Mouse (Mus musculus): ENCODE results near the gene Vdr. TPM values are rescaled to one million over a fixed set of nuclear protein-coding genes. Genes with fewer than 3 reads are reported as not detected.
A peak's percentile ranks its signal among the peaks of the same experiment; 100 is the strongest.

Gene Vdr
- total and polyA plus RNA-seq, 3 experiments: 1.1 to 2.3 (median 2.0) TPM

DNA sequence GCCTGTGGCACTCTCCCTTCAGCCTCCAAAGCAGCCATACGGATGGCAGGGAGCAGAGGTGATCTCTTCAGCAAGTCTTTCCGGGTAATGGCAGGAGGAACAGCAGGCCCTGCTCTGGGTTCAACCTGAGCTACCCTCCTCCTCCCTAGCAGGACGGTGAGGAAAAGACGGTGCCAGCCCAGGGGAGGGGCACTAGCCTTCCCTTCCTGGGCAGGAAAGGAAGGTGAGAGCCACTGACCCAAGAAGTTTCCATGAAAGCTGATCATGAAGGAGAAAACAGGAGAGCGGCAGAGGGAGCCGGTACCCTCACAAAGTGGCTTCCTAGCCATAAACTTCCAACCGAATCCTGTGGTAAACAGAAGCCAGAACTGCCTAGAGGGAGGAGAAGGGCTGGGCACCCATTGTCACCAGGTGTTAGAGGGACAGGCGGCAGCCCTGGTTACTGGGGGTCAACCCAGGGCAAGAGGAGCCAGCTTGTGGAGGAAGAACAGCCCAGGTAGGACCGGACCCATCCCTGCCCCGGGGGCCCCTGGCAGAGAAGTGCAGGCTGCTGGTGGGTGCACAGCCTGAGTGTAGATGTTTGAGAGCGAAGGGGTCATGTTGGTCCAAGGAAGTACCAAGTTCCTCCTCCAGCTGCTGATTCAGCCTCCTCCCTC, 34.6 kb upstream of the Vdr start:
- no peak for DNase-seq
- TF ChIP-seq POLR2A (IDR thresholded peaks at IDR 0.05; ENCODE audit: insufficient read depth, low read depth, low read length): no peak
- TF ChIP-seq CTCF (IDR thresholded peaks at IDR 0.05): no peak
- no peak for TF ChIP-seq EP300 (IDR thresholded peaks at IDR 0.05; ENCODE audit: insufficient read depth, low read depth, low read length)
- Histone ChIP-seq H3K9ac (ENCODE audit: low read depth, low read length) (no peak overlapping the region), H3K27me3 (ENCODE audit: control insufficient read depth, insufficient read depth, low read length) (no peaks in the 10 kb centered on the region), H3K4me3 (no peak overlapping the region), H3K27ac (no peak overlapping the region), H3K36me3 (ENCODE audit: control insufficient read depth, insufficient read depth, low read length) (no peaks in the 10 kb centered on the region), H3K79me2 (replicated peaks; ENCODE audit: control insufficient read depth, insufficient read depth, low read length) (no peaks in the 10 kb centered on the region), H3K4me1 (ENCODE audit: control insufficient read depth, insufficient read depth, low read length) (no peaks in the 10 kb centered on the region)
- intact Hi-C loops (cut with DNase I): no loop called here
- WGBS: 73% methylated on average over 11 of the region's 11 CpGs

DNA sequence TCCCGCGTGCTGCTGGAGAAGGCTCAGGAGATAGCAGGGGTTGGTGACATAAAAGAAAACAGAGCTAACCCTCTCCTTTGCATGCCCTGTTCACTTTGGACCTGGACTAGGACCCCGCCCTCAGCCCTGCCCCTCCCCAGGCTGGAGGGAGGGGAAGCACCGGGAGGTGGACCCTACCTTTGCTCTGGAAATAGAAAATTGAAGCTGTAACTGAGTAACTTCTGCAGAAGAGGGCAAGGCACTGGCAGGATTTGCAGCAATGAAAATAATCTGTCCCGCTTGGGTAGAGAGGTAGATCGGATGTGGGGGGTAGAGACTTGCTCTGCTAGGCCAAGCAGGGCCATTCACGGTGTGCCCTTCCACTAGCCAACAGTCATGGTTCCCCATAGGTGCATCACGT, 32.9 kb upstream of the Vdr start:
- no peak for DNase-seq
- Histone ChIP-seq H3K27ac (no peak overlapping the region), H3K9ac (ENCODE audit: low read depth, low read length) (no peak overlapping the region), H3K27me3 (ENCODE audit: control insufficient read depth, insufficient read depth, low read length) (no peaks in the 10 kb centered on the region), H3K4me1 (ENCODE audit: control insufficient read depth, insufficient read depth, low read length) (no peaks in the 10 kb centered on the region), H3K79me2 (replicated peaks; ENCODE audit: control insufficient read depth, insufficient read depth, low read length) (no peaks in the 10 kb centered on the region), H3K36me3 (ENCODE audit: control insufficient read depth, insufficient read depth, low read length) (no peaks in the 10 kb centered on the region), H3K4me3 (no peak overlapping the region)
- 87% methylated on average over 8 of the region's 8 CpGs for WGBS
- intact Hi-C loops (cut with DNase I): no loop called here
- TF ChIP-seq POLR2A (IDR thresholded peaks at IDR 0.05; ENCODE audit: insufficient read depth, low read depth, low read length) (no peak), CTCF (IDR thresholded peaks at IDR 0.05) (no peak), EP300 (IDR thresholded peaks at IDR 0.05; ENCODE audit: insufficient read depth, low read depth, low read length) (no peak)

DNA sequence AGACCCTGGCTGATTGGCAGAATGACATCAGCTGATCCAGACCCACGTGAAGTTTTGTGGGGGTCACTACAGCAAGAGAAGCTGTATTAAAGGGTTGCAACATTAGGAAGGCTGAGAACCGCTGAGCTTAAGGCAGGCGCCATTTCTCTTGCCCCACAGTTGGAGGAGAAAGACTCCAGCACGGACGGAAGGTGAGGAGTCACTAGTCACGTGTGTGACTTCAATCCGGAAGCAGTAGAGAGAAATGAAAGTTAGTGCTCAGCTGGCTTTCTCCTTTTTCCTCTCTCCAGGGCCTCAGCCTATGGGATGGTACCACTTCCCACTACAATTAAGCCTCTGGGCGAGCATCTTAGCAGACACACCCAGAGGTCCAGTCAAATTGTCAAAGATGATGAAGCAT, 32.1 kb upstream of the Vdr start:
- no peak overlapping the region for H3K27ac ChIP-seq
- intact Hi-C loops (cut with DNase I): no loop called here
- TF ChIP-seq POLR2A (IDR thresholded peaks at IDR 0.05; ENCODE audit: insufficient read depth, low read depth, low read length) (no peak), CTCF (IDR thresholded peaks at IDR 0.05) (no peak), EP300 (IDR thresholded peaks at IDR 0.05; ENCODE audit: insufficient read depth, low read depth, low read length) (no peak)
- H3K4me1 ChIP-seq (ENCODE audit: control insufficient read depth, insufficient read depth, low read length): no peaks in the 10 kb centered on the region
- no peak overlapping the region for H3K4me3 ChIP-seq
- WGBS: 84% methylated on average over 8 of the region's 8 CpGs
- no peaks in the 10 kb centered on the region for H3K36me3 ChIP-seq (ENCODE audit: control insufficient read depth, insufficient read depth, low read length)
- DNase-seq: no peak
- H3K27me3 ChIP-seq (ENCODE audit: control insufficient read depth, insufficient read depth, low read length): no peaks in the 10 kb centered on the region
- no peaks in the 10 kb centered on the region for H3K79me2 ChIP-seq (replicated peaks; ENCODE audit: control insufficient read depth, insufficient read depth, low read length)
- H3K9ac ChIP-seq (ENCODE audit: low read depth, low read length): no peak overlapping the region

DNA sequence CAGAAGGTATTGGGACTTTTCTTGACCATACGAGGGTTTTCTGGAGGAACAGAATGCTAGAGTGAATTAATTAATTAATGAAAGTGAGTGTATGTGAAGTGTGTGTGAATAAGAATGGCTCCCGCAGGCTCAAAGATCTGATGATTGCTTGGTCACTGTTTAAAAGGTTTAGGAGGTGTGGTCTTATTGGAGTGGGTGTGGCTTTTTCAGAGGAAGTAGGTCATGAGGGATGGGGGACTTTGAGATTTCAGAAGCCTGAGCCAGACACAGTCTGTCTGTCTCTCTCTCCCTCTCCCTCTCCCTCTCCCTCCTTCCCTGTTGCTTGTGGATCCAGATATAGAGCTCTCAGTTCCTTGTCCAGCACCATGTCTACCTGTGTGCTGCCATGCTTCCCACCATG, 30.9 kb upstream of the Vdr start:
- Histone ChIP-seq H3K36me3 (ENCODE audit: control insufficient read depth, insufficient read depth, low read length) (no peaks in the 10 kb centered on the region), H3K79me2 (replicated peaks; ENCODE audit: control insufficient read depth, insufficient read depth, low read length) (no peaks in the 10 kb centered on the region), H3K27ac (no peak overlapping the region), H3K9ac (ENCODE audit: low read depth, low read length) (no peak overlapping the region), H3K4me3 (no peak overlapping the region), H3K4me1 (ENCODE audit: control insufficient read depth, insufficient read depth, low read length) (no peaks in the 10 kb centered on the region), H3K27me3 (ENCODE audit: control insufficient read depth, insufficient read depth, low read length) (no peaks in the 10 kb centered on the region)
- no peak for TF ChIP-seq EP300 (IDR thresholded peaks at IDR 0.05; ENCODE audit: insufficient read depth, low read depth, low read length)
- TF ChIP-seq POLR2A (IDR thresholded peaks at IDR 0.05; ENCODE audit: insufficient read depth, low read depth, low read length): no peak
- no peak for TF ChIP-seq CTCF (IDR thresholded peaks at IDR 0.05)
- DNase-seq: no peak
- WGBS: 87% methylated on average over 2 of the region's 2 CpGs
- intact Hi-C loops (cut with DNase I): no loop called here

DNA sequence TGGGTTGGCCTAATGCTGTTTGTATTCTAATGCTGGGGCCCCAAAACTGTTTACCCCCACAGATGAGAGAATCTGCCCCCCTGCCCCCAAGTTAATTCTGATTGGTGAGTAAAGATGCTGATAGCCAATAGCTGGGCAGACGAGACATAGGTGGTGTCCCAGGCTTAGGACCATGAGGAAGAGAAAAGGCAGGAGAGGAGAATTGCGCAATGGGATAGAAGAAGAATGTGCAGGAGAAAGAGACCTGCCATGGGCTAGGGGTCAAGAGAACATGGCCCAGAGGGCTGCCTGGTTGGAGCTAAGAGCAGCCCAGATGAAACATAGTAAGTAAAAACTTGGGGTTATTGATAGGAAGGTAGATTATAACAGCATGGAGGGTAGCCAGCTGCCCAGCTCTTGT, 29.7 kb upstream of the Vdr start:
- no peak for TF ChIP-seq POLR2A (IDR thresholded peaks at IDR 0.05; ENCODE audit: insufficient read depth, low read depth, low read length)
- no peak for TF ChIP-seq EP300 (IDR thresholded peaks at IDR 0.05; ENCODE audit: insufficient read depth, low read depth, low read length)
- no peak for TF ChIP-seq CTCF (IDR thresholded peaks at IDR 0.05)
- H3K79me2 ChIP-seq (replicated peaks; ENCODE audit: control insufficient read depth, insufficient read depth, low read length): no peaks in the 10 kb centered on the region
- no peaks in the 10 kb centered on the region for H3K27me3 ChIP-seq (ENCODE audit: control insufficient read depth, insufficient read depth, low read length)
- no peak overlapping the region for H3K27ac ChIP-seq
- H3K36me3 ChIP-seq (ENCODE audit: control insufficient read depth, insufficient read depth, low read length): no peaks in the 10 kb centered on the region
- H3K9ac ChIP-seq (ENCODE audit: low read depth, low read length): no peak overlapping the region
- intact Hi-C loops (cut with DNase I): no loop called here
- 94% methylated on average over 2 of the region's 2 CpGs for WGBS
- H3K4me1 ChIP-seq (ENCODE audit: control insufficient read depth, insufficient read depth, low read length): no peaks in the 10 kb centered on the region
- no peak overlapping the region for H3K4me3 ChIP-seq
- DNase-seq: no peak

DNA sequence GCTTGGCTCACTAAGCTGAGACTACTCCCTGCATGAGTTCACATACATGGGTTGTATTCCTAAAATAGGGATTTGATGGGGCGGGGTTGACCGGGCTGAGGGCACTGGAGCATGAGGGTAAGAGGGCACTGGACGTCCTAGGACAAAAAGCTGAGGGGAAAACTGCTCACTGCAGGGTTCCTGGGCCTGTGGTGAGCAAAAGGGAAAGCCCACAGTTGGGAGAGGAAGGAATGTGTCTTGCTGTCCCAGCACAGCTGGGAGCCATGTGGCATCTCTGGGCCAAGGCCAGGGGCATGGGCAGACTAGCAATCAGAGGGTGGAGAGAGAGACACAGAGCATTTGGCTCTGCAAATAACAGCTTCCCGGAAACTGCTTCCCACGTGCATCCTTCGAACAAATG, 28.1 kb upstream of the Vdr start:
- DNase-seq: peak in 1 of 2 experiments; percentile 11
- 36% methylated on average over 6 of the region's 6 CpGs for WGBS
- no peaks in the 10 kb centered on the region for H3K36me3 ChIP-seq (ENCODE audit: control insufficient read depth, insufficient read depth, low read length)
- H3K27ac ChIP-seq: no peak overlapping the region
- H3K27me3 ChIP-seq (ENCODE audit: control insufficient read depth, insufficient read depth, low read length): no peaks in the 10 kb centered on the region
- no peak overlapping the region for H3K9ac ChIP-seq (ENCODE audit: low read depth, low read length)
- no peak overlapping the region for H3K4me3 ChIP-seq
- H3K79me2 ChIP-seq (replicated peaks; ENCODE audit: control insufficient read depth, insufficient read depth, low read length): no peaks in the 10 kb centered on the region
- H3K4me1 ChIP-seq (ENCODE audit: control insufficient read depth, insufficient read depth, low read length): no peaks in the 10 kb centered on the region
- intact Hi-C loops (cut with DNase I): no loop called here
- TF ChIP-seq CTCF (IDR thresholded peaks at IDR 0.05): no peak
- no peak for TF ChIP-seq POLR2A (IDR thresholded peaks at IDR 0.05; ENCODE audit: insufficient read depth, low read depth, low read length)
- TF ChIP-seq EP300 (IDR thresholded peaks at IDR 0.05; ENCODE audit: insufficient read depth, low read depth, low read length): no peak

Data from heart, adult 2 months (tissue).